Mouse (Mus musculus): ENCODE data around the gene Gm13102. TPM values are rescaled to one million over a fixed set of nuclear protein-coding genes. Genes with fewer than 3 reads are reported as not detected.

Gm13102 gene
- not detected in 2 replicates for polyA plus RNA-seq (2012; rRNA removed)

GRCm38 (mm10) chr4:144106174-144106573, at the start of gene Gm13102:
Gm13102 (plus strand) TSS chr4:144106474.

DNA sequence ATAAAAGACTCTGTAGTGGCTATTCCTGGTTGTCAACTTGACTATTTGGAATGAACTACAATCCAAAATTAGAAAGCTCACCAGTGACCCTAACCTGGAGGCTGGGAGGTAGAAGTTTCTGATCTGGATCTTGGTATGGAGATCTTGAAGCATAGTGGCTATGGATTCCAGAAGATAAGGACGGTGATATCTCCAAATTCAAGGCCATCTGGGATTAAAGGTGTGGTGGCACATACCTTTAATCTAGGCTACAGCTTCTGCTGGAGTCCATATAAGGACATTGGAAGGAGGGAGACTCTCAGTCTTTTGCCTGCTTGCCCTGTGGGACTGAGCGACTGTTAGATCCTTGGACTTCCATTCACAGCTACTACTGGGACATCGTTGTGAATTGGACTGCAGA, 47.4 kb upstream of the Gm13102 start, which contains the start of gene Pramel4:
Pramel4 (plus strand) TSS at position 301 of the 400 bp plus-strand sequence.

Other genes starting within 250 kb of the Gm13102 start
- gene Pramef6, start 206.1 kb upstream of the Gm13102 start, polyA plus RNA-seq (2012; rRNA removed), result not detected in 2 replicates
- not detected in 2 replicates for gene Pramef25, start 155.5 kb upstream of the Gm13102 start, polyA plus RNA-seq (2012; rRNA removed)
- gene Gm13101, start 139.5 kb upstream of the Gm13102 start, polyA plus RNA-seq (2012; rRNA removed), result not detected in 2 replicates
- not detected in 2 replicates for gene Pramef17, start 112.1 kb upstream of the Gm13102 start, polyA plus RNA-seq (2012; rRNA removed)
- gene Pramel4, start 47.3 kb upstream of the Gm13102 start, polyA plus RNA-seq (2012; rRNA removed), result not detected in 2 replicates
- not detected in 2 replicates for gene Oog3, start 56.2 kb downstream of the Gm13102 start, polyA plus RNA-seq (2012; rRNA removed)
- not detected in 2 replicates for gene Oog2, start 84.2 kb downstream of the Gm13102 start, polyA plus RNA-seq (2012; rRNA removed)
- gene C87977, start 106.8 kb downstream of the Gm13102 start, polyA plus RNA-seq (2012; rRNA removed), result not detected in 2 replicates
- gene Pramel5, start 174.0 kb downstream of the Gm13102 start, polyA plus RNA-seq (2012; rRNA removed), result not detected in 2 replicates
- not detected in 2 replicates for gene Gm13128, start 223.8 kb downstream of the Gm13102 start, polyA plus RNA-seq (2012; rRNA removed)

Measured in liver, embryonic 18 days (tissue).